Mouse (Mus musculus) cortical plate, adult 2 months (tissue): ENCODE measurements around the gene Mrps27. TPM values are rescaled to one million over a fixed set of nuclear protein-coding genes. Genes with fewer than 3 reads are reported as not detected.

ENCODE experiments used
- H3K27ac ChIP-seq: fragments of 200-500 bp; 2 replicates; pipeline ENCODE4 v1.5.1; 2012; ENCODE audit warnings: low read length, control low read depth, inconsistent platforms; ENCODE audit not compliant: insufficient read depth
- H3K4me1 ChIP-seq: fragments of 200-500 bp; 2 replicates; pipeline ENCODE4 v1.6.1; 2011; ENCODE audit warnings: low read length; ENCODE audit not compliant: control insufficient read depth, insufficient read depth
- H3K4me3 ChIP-seq: fragments of 200-500 bp; 2 replicates; pipeline ENCODE4 v1.5.1; 2011; ENCODE audit warnings: mild to moderate bottlenecking, low read length, control low read depth; ENCODE audit not compliant: insufficient read depth
- CTCF ChIP-seq: fragments of 200-500 bp; IDR thresholded peaks from 2 replicates; pipeline ENCODE4 v1.5.1; 2011; ENCODE audit warnings: mild to moderate bottlenecking, control low read depth, low read length; ENCODE audit not compliant: insufficient read depth; ENCODE audit errors: extremely low read depth
- POLR2A ChIP-seq: fragments of 200-500 bp; IDR thresholded peaks from 2 replicates; pipeline ENCODE4 v1.6.1; 2011; ENCODE audit warnings: mild to moderate bottlenecking, low read length, control low read depth; ENCODE audit not compliant: insufficient read depth; ENCODE audit errors: extremely low read depth
- polyA plus RNA-seq: library from polyadenylated mRNA; depleted of rRNA; stranded (reverse); fragments of >200 nt; gene quantifications from 2 replicates; pipeline ENCODE4 v1.2.3, GENCODE M21; 2012

Gene Mrps27
- polyA plus RNA-seq, 1 experiment = 32.2 TPM

- Histone ChIP-seq H3K4me3 (no peak overlapping the region), H3K4me1 (peaks cover 1% of the 10 kb centered on the region; the same call in 1 of the 2 replicates), H3K27ac (no peak overlapping the region)
- TF ChIP-seq POLR2A (no peak), CTCF (no peak)
Observed at GRCm38 (mm10) chr13:99423581-99423980, 79.0 kb downstream of the Mrps27 start.

- TF ChIP-seq CTCF = no peak
- Histone ChIP-seq H3K4me3 (no peak overlapping the region), H3K4me1 (peaks cover 2% of the 10 kb centered on the region), H3K27ac (no peak overlapping the region)
Observed at GRCm38 (mm10) chr13:99433068-99434008, 88.8 kb downstream of the Mrps27 start.

- no peak overlapping the region for H3K27ac ChIP-seq
Observed at GRCm38 (mm10) chr13:99434494-99434893, 89.9 kb downstream of the Mrps27 start.

DNA sequence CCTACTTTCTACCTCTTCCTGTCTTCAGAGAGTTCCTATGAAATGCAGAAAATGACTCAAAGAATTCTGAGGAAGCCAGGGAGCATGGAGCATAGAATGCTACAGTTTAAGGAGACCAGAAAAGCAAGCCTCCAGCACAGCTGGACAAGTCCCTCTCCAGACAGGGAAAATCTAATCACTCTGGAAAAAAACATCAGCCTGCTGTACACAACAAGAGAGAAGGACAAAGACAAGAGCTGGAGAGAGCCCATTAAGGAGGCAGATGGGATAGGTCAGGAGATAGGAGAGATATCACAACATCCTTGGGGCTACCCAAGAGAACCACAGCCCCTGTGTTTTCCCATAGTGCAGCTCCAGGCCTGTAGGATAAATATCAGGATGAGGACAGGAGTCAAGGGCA is 92.5 kb downstream of the Mrps27 start:
- peaks cover 3% of the 10 kb centered on the region for H3K4me1 ChIP-seq
- no peak overlapping the region for H3K27ac ChIP-seq
- no peak overlapping the region for H3K4me3 ChIP-seq
- TF ChIP-seq POLR2A (no peak), CTCF (no peak)

More at GRCm38 (mm10) chr13:99434494-99434893, 89.9 kb downstream of the Mrps27 start:
- Histone ChIP-seq H3K4me1 (peaks cover 2% of the 10 kb centered on the region), H3K4me3 (no peak overlapping the region)
- no peak for TF ChIP-seq CTCF
- TF ChIP-seq POLR2A = no peak

GRCm38 (mm10) chr13:99439357-99439756 is 94.8 kb downstream of the Mrps27 start:
- Histone ChIP-seq H3K4me3 (no peak overlapping the region), H3K27ac (no peak overlapping the region)
- no peak for TF ChIP-seq CTCF
- no peak for TF ChIP-seq POLR2A

DNA sequence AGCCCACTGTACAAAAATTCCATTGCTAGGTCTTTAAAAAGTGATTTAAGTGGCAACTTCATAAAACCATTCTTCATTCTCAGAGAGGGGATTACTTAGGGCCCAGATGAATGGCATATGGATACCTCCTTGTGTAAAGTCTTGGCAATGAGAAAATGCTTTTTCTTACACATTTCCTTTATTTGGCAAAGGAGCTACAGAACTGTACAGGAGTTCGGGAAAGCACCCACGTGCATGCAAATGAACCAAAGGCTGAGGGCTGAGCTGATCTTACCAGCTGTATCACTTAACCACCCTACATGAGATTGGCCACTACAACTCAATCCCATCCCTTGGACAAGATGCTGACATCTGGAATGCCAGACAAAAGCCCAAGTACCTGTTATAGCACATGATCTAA is 95.6 kb downstream of the Mrps27 start:
- Histone ChIP-seq H3K4me1 (peaks cover 19% of the 10 kb centered on the region), H3K27ac (no peak overlapping the region), H3K4me3 (no peak overlapping the region)
- TF ChIP-seq CTCF (no peak), POLR2A (no peak)

More at GRCm38 (mm10) chr13:99439357-99439756, 94.8 kb downstream of the Mrps27 start:
- H3K4me1 ChIP-seq = peaks cover 14% of the 10 kb centered on the region

GRCm38 (mm10) chr13:99441700-99442433 is 97.3 kb downstream of the Mrps27 start:
- H3K27ac ChIP-seq = no peak overlapping the region
- no peak overlapping the region for H3K4me3 ChIP-seq
- no peak for TF ChIP-seq POLR2A
- TF ChIP-seq CTCF = no peak
- peaks cover 24% of the 10 kb centered on the region for H3K4me1 ChIP-seq

GRCm38 (mm10) chr13:99442434-99443249 is 98.1 kb downstream of the Mrps27 start:
- peaks cover 30% of the 10 kb centered on the region for H3K4me1 ChIP-seq
- no peak for TF ChIP-seq POLR2A
- no peak for TF ChIP-seq CTCF
- H3K4me3 ChIP-seq = no peak overlapping the region
- no peak overlapping the region for H3K27ac ChIP-seq

- no peak for TF ChIP-seq CTCF
- TF ChIP-seq POLR2A = no peak
- H3K4me1 ChIP-seq = peaks cover 32% of the 10 kb centered on the region
Observed at GRCm38 (mm10) chr13:99443484-99444175, 99.0 kb downstream of the Mrps27 start.

More at GRCm38 (mm10) chr13:99443484-99444175, 99.0 kb downstream of the Mrps27 start:
- no peak overlapping the region for H3K27ac ChIP-seq
- H3K4me3 ChIP-seq = no peak overlapping the region
